Mouse (Mus musculus): ENCODE measurements around the gene Abcg5. TPM values are rescaled to one million over a fixed set of nuclear protein-coding genes. Genes with fewer than 3 reads are reported as not detected.

Abcg5 gene
- polyA plus RNA-seq, 1 experiment from 2014 or later, result 0.45 TPM

DNA sequence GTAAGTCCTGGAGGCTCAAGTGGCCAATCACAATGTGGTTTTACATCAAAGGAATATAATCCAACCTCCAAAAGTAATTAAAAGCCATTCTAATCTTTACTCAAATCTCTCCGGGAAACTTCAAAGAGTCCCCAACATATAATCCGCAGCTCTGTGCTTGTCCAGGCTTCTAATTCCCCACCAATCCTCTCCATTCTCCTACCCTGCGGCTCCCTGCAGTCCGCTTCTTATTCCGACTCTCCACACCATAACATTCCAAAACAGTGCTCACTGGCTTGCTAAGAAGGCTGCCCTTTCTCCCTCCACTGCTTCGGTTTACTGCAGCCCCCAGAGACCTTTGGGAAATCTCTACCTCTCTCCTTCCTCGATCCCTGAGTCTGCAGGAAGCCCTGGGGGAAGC, 8.8 kb downstream of the Abcg5 start:
- ATAC-seq (ENCODE audit: low read depth), result no peak
- no peaks in the 10 kb centered on the region for H3K27me3 ChIP-seq (ENCODE audit: control insufficient read depth, insufficient read depth, low read depth, low read length)
- H3K9ac ChIP-seq (ENCODE audit: low read length), result no peak overlapping the region
- WGBS, result 50% methylated on average over 7 of the region's 7 CpGs
- H3K27ac ChIP-seq (ENCODE audit: low read length), result no peak overlapping the region
- no peak overlapping the region for H3K4me3 ChIP-seq (ENCODE audit: low read length)
- no peak overlapping the region for H3K4me2 ChIP-seq (ENCODE audit: low read depth, low read length)
- H3K9me3 ChIP-seq (ENCODE audit: control insufficient read depth, low read length), result no peaks in the 10 kb centered on the region
- peaks cover 4% of the 10 kb centered on the region; the same call in 1 of the 2 replicates for H3K4me1 ChIP-seq (replicated peaks; ENCODE audit: control insufficient read depth, insufficient read depth, low read length)
- H3K36me3 ChIP-seq (ENCODE audit: control insufficient read depth, insufficient read depth, low read length), result no peaks in the 10 kb centered on the region

DNA sequence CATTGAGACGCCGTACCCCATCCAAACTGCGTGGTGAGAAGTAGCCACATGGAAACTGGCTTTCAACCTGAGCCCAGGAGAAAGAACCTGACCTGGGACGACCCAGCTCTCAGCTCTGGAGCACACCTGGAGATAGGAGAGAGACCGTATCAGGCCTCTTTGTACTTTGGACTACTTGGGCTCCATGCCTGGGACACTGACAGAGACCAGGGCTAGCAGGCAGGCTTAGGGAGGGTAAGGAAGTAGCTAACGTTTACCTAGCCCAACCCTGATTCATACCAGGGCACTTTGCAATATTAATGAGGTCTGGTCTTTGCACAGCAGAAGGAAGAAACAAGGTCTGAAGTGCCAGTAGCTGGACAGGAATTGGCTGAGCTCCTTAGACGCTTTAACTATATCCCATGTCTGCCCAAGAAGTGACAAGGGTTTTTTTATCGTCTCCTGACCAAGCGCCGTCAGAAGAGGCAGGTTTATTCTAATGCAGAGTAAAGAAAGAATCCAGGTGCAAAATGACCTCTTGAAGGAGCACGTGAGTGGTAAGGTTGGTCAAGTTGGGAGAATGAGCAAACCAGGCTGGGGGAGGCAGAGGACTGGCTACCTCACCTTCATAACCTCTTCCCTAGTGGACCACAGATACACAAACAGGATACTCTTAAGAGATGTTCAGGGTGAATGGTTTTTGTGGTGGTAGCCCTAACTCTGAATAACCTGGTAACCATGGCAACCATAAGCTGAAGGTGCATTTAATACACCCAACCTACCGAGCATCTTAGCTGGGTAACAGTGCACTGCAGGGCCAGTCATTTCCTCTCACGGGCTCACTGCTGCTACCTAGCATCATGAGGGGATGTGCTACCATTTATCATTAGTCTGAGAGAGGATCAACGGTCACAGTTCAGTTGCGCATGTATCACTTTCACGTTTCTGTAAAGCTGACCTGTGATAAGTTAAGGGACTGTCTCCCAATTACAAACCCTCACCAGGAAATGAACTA, 10.1 kb downstream of the Abcg5 start:
- Histone ChIP-seq H3K9ac (ENCODE audit: low read length) (no peak overlapping the region), H3K27ac (ENCODE audit: low read length) (no peak overlapping the region; the same call in 1 of the 2 replicates), H3K4me3 (ENCODE audit: low read length) (no peak overlapping the region), H3K4me2 (ENCODE audit: low read depth, low read length) (no peak overlapping the region), H3K4me1 (replicated peaks; ENCODE audit: control insufficient read depth, insufficient read depth, low read length) (peaks cover 4% of the 10 kb centered on the region; the same call in 1 of the 2 replicates), H3K36me3 (ENCODE audit: control insufficient read depth, insufficient read depth, low read length) (no peaks in the 10 kb centered on the region), H3K9me3 (ENCODE audit: control insufficient read depth, low read length) (no peaks in the 10 kb centered on the region), H3K27me3 (ENCODE audit: control insufficient read depth, insufficient read depth, low read depth, low read length) (no peaks in the 10 kb centered on the region)
- 45% methylated on average over 16 of the region's 16 CpGs for WGBS
- ATAC-seq (ENCODE audit: low read depth), result peak; percentile 71

DNA sequence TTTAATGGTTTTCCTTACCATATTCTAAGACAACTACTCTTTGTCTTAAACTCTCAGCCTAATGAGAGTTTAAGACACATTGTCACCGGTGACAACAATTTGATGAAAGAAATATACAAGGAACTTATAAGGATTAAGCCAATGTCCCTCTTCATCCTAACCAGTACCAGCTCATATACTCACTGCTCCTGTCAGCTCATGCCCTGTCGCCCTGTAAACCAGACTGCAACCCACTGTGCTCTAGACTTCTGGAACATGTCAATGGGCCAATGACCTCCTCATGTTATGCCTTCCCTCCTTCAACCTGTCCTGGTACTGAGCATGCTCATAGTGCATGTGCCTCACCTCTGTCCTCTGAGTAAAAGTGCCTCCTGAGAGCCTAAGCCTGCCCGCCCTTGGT, 15.0 kb downstream of the Abcg5 start:
- Histone ChIP-seq H3K4me2 (ENCODE audit: low read depth, low read length) (no peak overlapping the region), H3K36me3 (ENCODE audit: control insufficient read depth, insufficient read depth, low read length) (no peaks in the 10 kb centered on the region), H3K4me1 (replicated peaks; ENCODE audit: control insufficient read depth, insufficient read depth, low read length) (no peaks in the 10 kb centered on the region; the same call in 1 of the 2 replicates), H3K9ac (ENCODE audit: low read length) (no peak overlapping the region), H3K9me3 (ENCODE audit: control insufficient read depth, low read length) (no peaks in the 10 kb centered on the region), H3K4me3 (ENCODE audit: low read length) (no peak overlapping the region), H3K27me3 (ENCODE audit: control insufficient read depth, insufficient read depth, low read depth, low read length) (no peaks in the 10 kb centered on the region), H3K27ac (ENCODE audit: low read length) (no peak overlapping the region)
- WGBS, result 88% methylated on average over 3 of the region's 3 CpGs
- ATAC-seq (ENCODE audit: low read depth), result no peak

DNA sequence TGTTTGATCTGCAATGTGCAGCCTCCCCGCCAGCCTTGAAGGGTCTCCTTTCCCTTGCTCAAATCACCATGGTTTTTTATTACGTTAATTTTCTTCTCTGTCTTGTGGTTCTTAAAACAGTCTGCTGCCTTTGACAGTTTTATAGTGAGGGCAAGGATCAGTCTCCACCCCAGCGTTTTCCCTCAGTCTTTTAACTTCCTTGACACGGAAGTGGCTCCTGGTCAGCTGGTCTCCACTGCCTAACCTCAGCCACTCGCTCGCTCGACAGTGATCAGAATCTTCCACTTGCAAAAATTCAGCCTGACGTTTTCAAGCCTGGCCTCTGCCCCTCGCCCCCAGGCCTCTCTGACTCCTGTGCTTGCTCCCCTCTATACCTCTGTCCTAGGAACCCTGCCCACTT, 17.1 kb downstream of the Abcg5 start:
- no peak for ATAC-seq (ENCODE audit: low read depth)
- no peak overlapping the region for H3K27ac ChIP-seq (ENCODE audit: low read length)
- no peaks in the 10 kb centered on the region for H3K4me1 ChIP-seq (replicated peaks; ENCODE audit: control insufficient read depth, insufficient read depth, low read length)
- H3K9me3 ChIP-seq (ENCODE audit: control insufficient read depth, low read length), result no peaks in the 10 kb centered on the region
- no peaks in the 10 kb centered on the region for H3K27me3 ChIP-seq (ENCODE audit: control insufficient read depth, insufficient read depth, low read depth, low read length)
- no peak overlapping the region for H3K4me3 ChIP-seq (ENCODE audit: low read length)
- WGBS, result 28% methylated on average over 9 of the region's 9 CpGs
- H3K4me2 ChIP-seq (ENCODE audit: low read depth, low read length), result no peak overlapping the region
- H3K36me3 ChIP-seq (ENCODE audit: control insufficient read depth, insufficient read depth, low read length), result no peaks in the 10 kb centered on the region
- H3K9ac ChIP-seq (ENCODE audit: low read length), result no peak overlapping the region

DNA sequence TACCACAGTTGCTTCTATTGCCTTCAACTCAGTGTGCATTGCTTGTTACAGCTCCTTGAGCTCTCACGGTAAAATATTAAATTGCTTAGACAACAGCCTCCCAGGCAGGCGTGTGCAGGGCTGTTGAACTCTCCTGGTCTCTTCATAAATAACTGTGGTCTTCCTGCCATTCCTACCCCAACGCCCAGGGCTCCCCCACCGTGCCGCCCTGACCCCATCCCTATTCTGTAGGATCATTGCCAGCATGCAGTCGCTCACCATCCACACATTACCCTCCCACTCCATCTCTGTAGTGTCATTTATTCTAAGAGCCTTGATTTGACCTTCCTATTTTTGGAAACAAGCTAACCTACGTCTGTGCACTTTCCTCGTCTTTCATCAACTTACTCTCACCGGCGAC, 17.8 kb downstream of the Abcg5 start:
- H3K9ac ChIP-seq (ENCODE audit: low read length), result no peak overlapping the region
- WGBS, result 40% methylated on average over 10 of the region's 10 CpGs
- no peaks in the 10 kb centered on the region for H3K4me1 ChIP-seq (replicated peaks; ENCODE audit: control insufficient read depth, insufficient read depth, low read length)
- no peak overlapping the region for H3K27ac ChIP-seq (ENCODE audit: low read length)
- no peak overlapping the region for H3K4me2 ChIP-seq (ENCODE audit: low read depth, low read length)
- no peaks in the 10 kb centered on the region for H3K36me3 ChIP-seq (ENCODE audit: control insufficient read depth, insufficient read depth, low read length)
- no peak overlapping the region for H3K4me3 ChIP-seq (ENCODE audit: low read length)
- no peak for ATAC-seq (ENCODE audit: low read depth)
- no peaks in the 10 kb centered on the region for H3K9me3 ChIP-seq (ENCODE audit: control insufficient read depth, low read length)
- H3K27me3 ChIP-seq (ENCODE audit: control insufficient read depth, insufficient read depth, low read depth, low read length), result no peaks in the 10 kb centered on the region

DNA sequence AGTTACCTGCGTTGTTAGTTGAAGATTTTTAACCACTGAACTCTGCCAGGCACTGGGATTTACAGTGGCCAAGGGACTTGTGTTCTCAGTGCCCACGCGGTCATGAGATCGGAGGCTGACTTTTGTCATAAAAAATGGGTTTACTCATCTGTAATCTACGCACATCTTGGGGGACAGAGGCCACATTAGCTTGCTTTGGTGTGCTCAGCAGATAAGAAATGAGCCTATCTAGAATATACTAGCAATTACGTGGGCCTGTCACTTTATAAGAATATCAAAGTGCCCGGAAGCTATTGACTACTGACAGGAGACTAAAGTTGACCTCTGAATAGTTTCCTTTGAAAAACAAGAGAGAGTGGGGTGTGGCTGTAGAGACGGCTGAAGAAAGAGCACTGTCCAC, 23.9 kb downstream of the Abcg5 start:
- Histone ChIP-seq H3K4me1 (replicated peaks; ENCODE audit: control insufficient read depth, insufficient read depth, low read length) (no peaks in the 10 kb centered on the region), H3K27ac (ENCODE audit: low read length) (no peak overlapping the region), H3K9me3 (ENCODE audit: control insufficient read depth, low read length) (no peaks in the 10 kb centered on the region), H3K9ac (ENCODE audit: low read length) (no peak overlapping the region), H3K36me3 (ENCODE audit: control insufficient read depth, insufficient read depth, low read length) (no peaks in the 10 kb centered on the region), H3K4me2 (ENCODE audit: low read depth, low read length) (no peak overlapping the region), H3K27me3 (ENCODE audit: control insufficient read depth, insufficient read depth, low read depth, low read length) (no peaks in the 10 kb centered on the region), H3K4me3 (ENCODE audit: low read length) (no peak overlapping the region)
- WGBS, result 74% methylated on average over 8 of the region's 8 CpGs
- ATAC-seq (ENCODE audit: low read depth), result no peak

DNA sequence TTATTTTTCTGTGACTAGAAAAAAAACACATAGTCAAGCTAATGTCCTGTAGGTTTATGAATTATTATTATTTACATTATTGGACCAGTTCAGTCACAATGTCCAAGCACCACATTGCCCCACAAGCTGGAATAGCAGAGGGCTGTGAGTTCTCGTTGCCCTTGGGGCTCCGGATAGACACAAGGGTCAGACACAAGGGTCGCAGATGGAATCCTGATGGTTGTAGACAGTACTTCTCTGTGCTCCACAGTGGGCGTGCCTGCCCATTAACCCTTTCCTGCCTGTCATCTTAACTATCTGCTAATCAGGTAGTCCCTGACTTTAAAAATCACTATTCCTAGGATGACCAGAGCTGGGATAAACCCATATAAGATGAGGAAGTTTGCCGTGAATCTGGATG, 24.6 kb downstream of the Abcg5 start:
- WGBS, result 27% methylated on average over 5 of the region's 5 CpGs

DNA sequence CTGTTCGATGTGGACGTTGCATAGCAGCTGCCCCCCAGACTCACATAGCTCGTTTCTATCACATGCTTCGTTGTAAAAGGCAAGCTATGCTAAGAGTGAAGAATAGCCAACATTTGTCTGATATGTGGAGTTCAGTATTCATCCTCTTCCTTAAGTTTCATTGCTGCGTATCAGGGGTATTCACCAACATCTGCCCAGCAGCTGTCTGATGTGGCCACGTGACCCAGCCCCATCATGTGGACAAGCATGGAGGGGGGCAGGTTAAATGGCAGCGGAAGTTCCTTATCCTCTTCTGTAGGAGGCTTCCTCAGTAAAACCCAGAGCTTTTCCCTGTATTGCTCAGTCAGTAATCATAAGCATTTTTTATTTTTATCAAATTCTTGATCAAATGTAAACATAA, 25.0 kb downstream of the Abcg5 start:
- peak; percentile 32; the same call in 1 of the 2 replicates for ATAC-seq (ENCODE audit: low read depth)
- Histone ChIP-seq H3K9ac (ENCODE audit: low read length) (no peak overlapping the region), H3K4me1 (replicated peaks; ENCODE audit: control insufficient read depth, insufficient read depth, low read length) (no peaks in the 10 kb centered on the region), H3K9me3 (ENCODE audit: control insufficient read depth, low read length) (no peaks in the 10 kb centered on the region), H3K27ac (ENCODE audit: low read length) (no peak overlapping the region), H3K4me2 (ENCODE audit: low read depth, low read length) (no peak overlapping the region), H3K27me3 (ENCODE audit: control insufficient read depth, insufficient read depth, low read depth, low read length) (no peaks in the 10 kb centered on the region), H3K4me3 (ENCODE audit: low read length) (no peak overlapping the region), H3K36me3 (ENCODE audit: control insufficient read depth, insufficient read depth, low read length) (no peaks in the 10 kb centered on the region)
- 55% methylated on average over 7 of the region's 7 CpGs for WGBS

More for the DNA sequence above, 24.6 kb downstream of the Abcg5 start:
- Histone ChIP-seq H3K4me2 (ENCODE audit: low read depth, low read length) (no peak overlapping the region), H3K27me3 (ENCODE audit: control insufficient read depth, insufficient read depth, low read depth, low read length) (no peaks in the 10 kb centered on the region), H3K9me3 (ENCODE audit: control insufficient read depth, low read length) (no peaks in the 10 kb centered on the region), H3K36me3 (ENCODE audit: control insufficient read depth, insufficient read depth, low read length) (no peaks in the 10 kb centered on the region), H3K27ac (ENCODE audit: low read length) (no peak overlapping the region), H3K4me1 (replicated peaks; ENCODE audit: control insufficient read depth, insufficient read depth, low read length) (no peaks in the 10 kb centered on the region), H3K4me3 (ENCODE audit: low read length) (no peak overlapping the region), H3K9ac (ENCODE audit: low read length) (no peak overlapping the region)
- ATAC-seq (ENCODE audit: low read depth), result peak; percentile 69; the same call in 1 of the 2 replicates

DNA sequence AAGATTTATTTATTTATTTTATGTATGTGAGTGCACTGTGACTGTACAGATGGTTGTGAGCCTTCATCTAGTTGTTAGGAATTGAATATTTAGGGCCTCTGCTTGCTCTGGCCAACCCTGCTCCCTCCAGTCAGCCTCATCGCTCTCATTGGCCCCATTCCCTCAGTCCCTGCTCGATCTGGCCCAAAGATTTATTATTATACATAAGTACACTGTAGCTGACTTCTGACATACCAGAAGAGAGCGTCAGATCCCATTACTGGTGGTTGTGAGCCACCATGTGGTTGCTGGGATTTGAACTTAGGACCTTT, 25.4 kb downstream of the Abcg5 start:
- Histone ChIP-seq H3K4me1 (replicated peaks; ENCODE audit: control insufficient read depth, insufficient read depth, low read length) (no peaks in the 10 kb centered on the region), H3K9ac (ENCODE audit: low read length) (no peak overlapping the region), H3K36me3 (ENCODE audit: control insufficient read depth, insufficient read depth, low read length) (no peaks in the 10 kb centered on the region), H3K27ac (ENCODE audit: low read length) (no peak overlapping the region), H3K27me3 (ENCODE audit: control insufficient read depth, insufficient read depth, low read depth, low read length) (no peaks in the 10 kb centered on the region), H3K4me2 (ENCODE audit: low read depth, low read length) (no peak overlapping the region), H3K9me3 (ENCODE audit: control insufficient read depth, low read length) (no peaks in the 10 kb centered on the region), H3K4me3 (ENCODE audit: low read length) (no peak overlapping the region)
- WGBS, result 47% methylated on average over 3 of the region's 3 CpGs
- ATAC-seq (ENCODE audit: low read depth), result no peak

Data from lung, embryonic 16.5 days (tissue).